Mouse (Mus musculus): ENCODE measurements around the gene Unc5a. TPM values are rescaled to one million over a fixed set of nuclear protein-coding genes. Genes with fewer than 3 reads are reported as not detected.
A peak's percentile ranks its signal among the peaks of the same experiment; 100 is the strongest.

The Unc5a gene
- polyA plus RNA-seq (2016; fragmentation: Nextera tagmentation; extraction: Ambion mirVana) = 2.1 and 2.2 TPM in 2 replicates

DNA sequence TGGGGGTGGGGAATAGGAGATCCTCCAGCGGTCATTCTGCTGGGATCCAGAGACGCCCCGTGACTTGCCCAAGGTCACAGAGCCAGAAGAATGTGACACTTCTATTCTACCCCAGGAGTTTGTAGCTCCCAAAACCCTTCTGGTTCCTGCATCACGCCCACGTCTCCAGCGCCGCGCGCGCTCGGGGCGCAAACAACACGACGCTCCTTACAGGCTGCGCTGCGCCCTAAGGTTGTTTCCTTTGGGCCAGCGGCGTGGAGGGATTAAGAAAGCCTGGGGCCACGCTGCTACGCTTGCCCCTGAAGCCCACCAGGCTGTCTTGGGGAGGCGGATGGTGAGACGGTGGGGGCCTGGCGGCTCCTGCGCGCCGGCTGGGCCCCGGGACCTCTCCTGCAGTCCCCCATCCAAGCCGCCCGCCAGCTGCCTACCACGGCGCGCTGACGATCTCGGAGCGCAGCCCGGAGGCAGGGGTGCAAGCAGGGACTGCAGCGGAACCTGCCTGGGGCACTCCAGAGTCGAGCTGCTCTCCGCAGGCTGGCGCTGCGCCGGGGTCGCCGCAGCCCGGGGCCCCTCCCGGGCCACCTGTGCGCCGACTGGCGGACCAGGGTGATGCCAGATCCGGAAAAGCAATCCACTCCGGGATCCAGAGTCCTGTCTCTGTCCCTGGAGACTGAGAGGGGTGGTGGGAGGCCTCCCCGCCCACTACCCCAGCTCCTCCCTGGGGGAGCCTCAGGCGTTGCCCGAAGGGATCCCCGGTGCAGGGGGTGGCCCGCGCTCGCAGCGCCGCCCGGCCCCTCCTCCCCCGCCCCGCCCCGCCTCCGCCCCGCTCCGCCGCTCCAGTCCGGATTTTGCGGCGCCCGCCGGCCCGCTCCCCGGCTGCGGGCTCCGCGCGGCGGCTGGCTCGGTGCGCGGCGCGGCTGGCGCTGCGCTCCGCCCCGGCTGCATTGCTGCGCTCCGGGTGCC is at the start of gene Unc5a:
Unc5a (plus strand) TSS at position 881 of the 963 bp plus-strand sequence.
- no peaks in the 10 kb centered on the region for H3K9me3 ChIP-seq
- peaks cover 41% of the 10 kb centered on the region for H3K4me1 ChIP-seq
- peak; percentile 78 for DNase-seq (ENCODE audit: low spot score)
- H3K36me3 ChIP-seq (replicated peaks) = no peaks in the 10 kb centered on the region
- peak within 1 kb of the TSS; percentile 72 for H3K27ac ChIP-seq (replicated peaks)
- H3K4me3 ChIP-seq = peak within 1 kb of the TSS; percentile 75
- peaks cover 100% of the 10 kb centered on the region for H3K27me3 ChIP-seq (replicated peaks; ENCODE audit: low read depth, poor library complexity, severe bottlenecking)
- WGBS = under 1% methylated on average over 91 of the region's 91 CpGs

DNA sequence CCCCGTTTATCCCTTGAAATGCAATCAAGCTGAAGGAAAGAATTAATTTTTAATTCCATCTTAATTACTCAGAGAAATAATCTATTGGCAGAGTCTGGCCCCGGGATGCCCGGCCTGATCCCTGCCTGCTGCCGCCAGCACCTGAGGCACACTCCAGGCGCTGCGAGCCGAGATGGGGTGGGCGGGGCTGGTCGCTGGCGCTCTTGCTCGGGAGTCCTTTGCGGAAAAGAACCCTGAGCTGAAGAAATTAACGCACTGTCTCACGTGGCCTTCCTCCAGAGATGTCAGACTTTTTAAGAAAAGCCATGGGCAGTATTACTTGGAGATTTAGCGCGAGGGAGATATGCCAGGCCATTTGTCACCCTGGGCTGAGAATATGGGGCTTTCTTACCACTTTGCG is 37.2 kb upstream of the Unc5a start:
- 3% methylated on average over 17 of the region's 17 CpGs for WGBS
- peak overlapping the region; percentile 27; the same call in 1 of the 2 replicates for H3K4me3 ChIP-seq
- peaks cover 26% of the 10 kb centered on the region for H3K4me1 ChIP-seq
- peaks cover 59% of the 10 kb centered on the region for H3K27me3 ChIP-seq (replicated peaks; ENCODE audit: low read depth, poor library complexity, severe bottlenecking)
- H3K36me3 ChIP-seq (replicated peaks) = no peaks in the 10 kb centered on the region
- H3K27ac ChIP-seq (replicated peaks) = no peak overlapping the region
- no peaks in the 10 kb centered on the region for H3K9me3 ChIP-seq
- DNase-seq (ENCODE audit: low spot score) = peak; percentile 46

DNA sequence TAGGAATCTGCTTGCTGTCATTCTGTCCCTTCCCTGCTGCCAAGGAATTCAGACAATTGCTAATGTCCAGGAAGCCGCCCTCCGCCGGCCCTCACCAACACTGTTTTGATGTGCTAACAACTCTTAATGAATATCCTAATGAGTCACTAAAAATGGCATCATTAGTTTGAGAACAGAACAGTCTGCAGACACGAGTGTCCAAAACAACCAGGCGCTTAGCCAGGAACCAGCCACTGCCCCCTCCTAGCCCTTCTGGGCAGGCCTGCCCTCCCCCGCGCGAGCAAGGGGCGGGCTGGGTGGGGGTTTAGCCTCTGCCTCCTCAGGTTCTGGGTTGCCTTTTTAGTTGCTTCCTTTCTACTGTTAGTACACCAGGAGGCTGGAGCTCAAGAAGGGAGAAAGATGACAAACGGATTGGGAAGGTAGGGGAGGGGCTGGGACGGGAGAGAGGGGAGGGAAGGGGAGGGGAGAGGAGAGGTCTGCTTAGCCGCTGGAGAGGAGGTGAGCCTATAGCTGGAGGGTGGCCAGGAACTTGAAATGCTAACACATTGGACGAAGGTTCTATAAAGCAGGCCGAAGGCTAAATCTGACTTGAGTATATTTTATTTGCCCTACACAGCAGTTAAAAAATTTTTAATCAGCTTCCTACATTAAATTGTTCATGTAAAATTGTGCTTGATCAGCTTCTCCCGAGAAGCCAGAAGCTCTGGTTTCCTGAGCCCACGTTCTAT is 36.2 kb upstream of the Unc5a start:
- DNase-seq (ENCODE audit: low spot score) = no peak
- Histone ChIP-seq H3K36me3 (replicated peaks) (no peaks in the 10 kb centered on the region), H3K4me1 (peaks cover 24% of the 10 kb centered on the region), H3K4me3 (no peak overlapping the region), H3K27ac (replicated peaks) (no peak overlapping the region), H3K27me3 (replicated peaks; ENCODE audit: low read depth, poor library complexity, severe bottlenecking) (peaks cover 54% of the 10 kb centered on the region), H3K9me3 (no peaks in the 10 kb centered on the region)
- WGBS = 17% methylated on average over 16 of the region's 16 CpGs

GRCm38 (mm10) chr13:54916644-54917043 is 32.6 kb upstream of the Unc5a start:
- Histone ChIP-seq H3K27ac (replicated peaks) (no peak overlapping the region), H3K4me3 (no peak overlapping the region), H3K4me1 (peaks cover 33% of the 10 kb centered on the region), H3K9me3 (no peaks in the 10 kb centered on the region), H3K36me3 (replicated peaks) (no peaks in the 10 kb centered on the region), H3K27me3 (replicated peaks; ENCODE audit: low read depth, poor library complexity, severe bottlenecking) (peaks cover 34% of the 10 kb centered on the region)
- DNase-seq (ENCODE audit: low spot score) = no peak
- WGBS = 67% methylated on average over 5 of the region's 5 CpGs

- no peaks in the 10 kb centered on the region for H3K36me3 ChIP-seq (replicated peaks)
- 77% methylated on average over 8 of the region's 8 CpGs for WGBS
- peaks cover 12% of the 10 kb centered on the region for H3K27me3 ChIP-seq (replicated peaks; ENCODE audit: low read depth, poor library complexity, severe bottlenecking)
- no peak overlapping the region for H3K27ac ChIP-seq (replicated peaks)
- H3K9me3 ChIP-seq = no peaks in the 10 kb centered on the region
- no peak for DNase-seq (ENCODE audit: low spot score)
- no peak overlapping the region for H3K4me3 ChIP-seq
- peaks cover 19% of the 10 kb centered on the region for H3K4me1 ChIP-seq
Observed at GRCm38 (mm10) chr13:54918910-54919309, 30.3 kb upstream of the Unc5a start.

DNA sequence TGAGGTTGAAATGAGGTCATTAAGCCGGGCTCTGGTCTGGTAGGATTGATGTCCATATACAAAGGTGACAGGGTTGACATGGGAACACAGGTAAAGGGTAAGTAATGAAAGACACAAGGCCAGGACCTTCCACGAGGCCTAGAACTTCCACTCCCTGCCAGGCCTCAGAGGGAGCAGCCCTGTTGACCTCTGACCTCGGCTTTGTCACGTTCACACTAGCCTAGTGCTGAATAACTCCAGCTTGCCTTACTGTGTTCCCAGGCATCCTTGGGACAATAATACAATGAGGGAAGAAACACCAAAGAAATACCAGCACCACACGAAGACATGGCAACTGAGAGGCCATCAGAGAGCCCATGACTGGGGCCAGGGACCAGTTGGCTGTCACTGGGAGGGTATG is 29.5 kb upstream of the Unc5a start:
- no peak for DNase-seq (ENCODE audit: low spot score)
- Histone ChIP-seq H3K4me1 (peaks cover 19% of the 10 kb centered on the region), H3K9me3 (no peaks in the 10 kb centered on the region), H3K4me3 (no peak overlapping the region), H3K27me3 (replicated peaks; ENCODE audit: low read depth, poor library complexity, severe bottlenecking) (peaks cover 5% of the 10 kb centered on the region; the same call in 1 of the 2 replicates), H3K27ac (replicated peaks) (no peak overlapping the region), H3K36me3 (replicated peaks) (no peaks in the 10 kb centered on the region)
- 40% methylated on average over 5 of the region's 5 CpGs for WGBS

DNA sequence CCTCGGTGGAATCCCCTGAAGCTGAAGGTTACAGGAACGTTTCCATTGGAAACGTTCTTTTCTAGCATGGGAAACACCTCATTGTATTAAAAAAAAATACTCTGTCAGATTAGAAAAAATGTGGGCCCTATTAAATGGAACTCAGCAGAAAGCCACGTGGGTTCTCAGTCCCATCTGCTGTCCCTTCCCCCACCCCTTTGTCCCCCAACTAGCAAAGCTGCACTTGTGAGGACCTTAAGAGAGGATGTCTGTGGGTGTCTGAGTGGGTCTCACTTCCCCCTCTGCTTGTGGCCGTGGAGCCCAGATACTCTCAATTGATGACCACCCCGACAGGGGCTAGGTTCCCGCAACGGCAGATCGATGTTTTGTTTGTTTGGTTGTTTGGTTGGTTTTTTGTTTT is 27.5 kb upstream of the Unc5a start:
- no peak overlapping the region for H3K27ac ChIP-seq (replicated peaks)
- H3K27me3 ChIP-seq (replicated peaks; ENCODE audit: low read depth, poor library complexity, severe bottlenecking) = no peaks in the 10 kb centered on the region
- H3K9me3 ChIP-seq = no peaks in the 10 kb centered on the region
- no peak for DNase-seq (ENCODE audit: low spot score)
- no peak overlapping the region for H3K4me3 ChIP-seq
- 86% methylated on average over 9 of the region's 9 CpGs for WGBS
- H3K4me1 ChIP-seq = peaks cover 19% of the 10 kb centered on the region
- no peaks in the 10 kb centered on the region for H3K36me3 ChIP-seq (replicated peaks)

DNA sequence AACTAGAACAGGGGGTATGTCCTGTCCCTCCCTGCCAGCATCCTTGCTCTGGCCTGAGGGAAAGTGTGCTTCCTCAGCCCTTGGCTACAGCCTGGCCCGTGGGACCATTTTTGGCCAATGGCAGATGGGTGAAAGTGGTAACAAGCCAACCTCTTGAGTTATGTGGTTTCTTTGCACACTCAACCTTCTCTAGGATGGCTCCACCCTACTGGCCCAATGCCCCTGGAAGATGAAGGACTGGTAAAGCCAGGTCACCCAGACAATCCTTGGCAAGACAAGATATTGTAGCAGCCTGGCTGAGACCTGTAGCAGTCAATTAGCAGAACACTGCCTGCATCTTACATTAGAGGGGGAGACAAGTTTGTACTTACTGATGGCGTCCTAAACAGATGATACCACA is 25.5 kb upstream of the Unc5a start:
- H3K9me3 ChIP-seq = no peaks in the 10 kb centered on the region
- DNase-seq (ENCODE audit: low spot score) = no peak
- H3K27ac ChIP-seq (replicated peaks) = no peak overlapping the region
- no peaks in the 10 kb centered on the region for H3K27me3 ChIP-seq (replicated peaks; ENCODE audit: low read depth, poor library complexity, severe bottlenecking)
- WGBS = 86% methylated on average over 2 of the region's 2 CpGs
- no peak overlapping the region for H3K4me3 ChIP-seq
- no peaks in the 10 kb centered on the region for H3K36me3 ChIP-seq (replicated peaks)
- peaks cover 13% of the 10 kb centered on the region for H3K4me1 ChIP-seq

GRCm38 (mm10) chr13:54925466-54925865 is 23.7 kb upstream of the Unc5a start:
- no peaks in the 10 kb centered on the region for H3K9me3 ChIP-seq
- peaks cover 6% of the 10 kb centered on the region; the same call in 1 of the 2 replicates for H3K4me1 ChIP-seq
- H3K36me3 ChIP-seq (replicated peaks) = no peaks in the 10 kb centered on the region
- DNase-seq (ENCODE audit: low spot score) = no peak
- WGBS = 69% methylated on average over 8 of the region's 8 CpGs
- H3K27ac ChIP-seq (replicated peaks) = no peak overlapping the region
- H3K4me3 ChIP-seq = no peak overlapping the region
- H3K27me3 ChIP-seq (replicated peaks; ENCODE audit: low read depth, poor library complexity, severe bottlenecking) = no peaks in the 10 kb centered on the region

DNA sequence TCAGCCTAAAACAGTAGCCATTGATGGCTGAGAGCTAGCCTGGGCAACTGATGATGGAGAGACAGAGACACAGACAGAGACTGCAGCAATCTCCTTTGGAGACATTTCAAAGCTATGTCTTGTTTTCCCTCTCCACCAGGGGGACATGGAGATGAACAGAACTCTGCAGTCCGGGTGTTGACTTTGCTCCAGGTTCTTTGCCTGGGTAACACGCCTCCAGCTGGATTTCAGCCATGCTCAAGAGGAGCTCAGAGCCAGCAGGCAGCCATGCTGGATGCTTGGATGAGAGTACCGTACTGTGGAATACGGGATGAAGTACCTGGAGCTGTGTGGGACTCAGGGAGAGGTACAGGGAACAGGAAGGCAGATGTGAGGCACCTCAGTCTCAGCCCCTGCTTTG is 22.6 kb upstream of the Unc5a start:
- no peak for DNase-seq (ENCODE audit: low spot score)
- H3K4me1 ChIP-seq = peaks cover 6% of the 10 kb centered on the region; the same call in 1 of the 2 replicates
- no peaks in the 10 kb centered on the region for H3K36me3 ChIP-seq (replicated peaks)
- no peak overlapping the region for H3K4me3 ChIP-seq
- no peak overlapping the region for H3K27ac ChIP-seq (replicated peaks)
- H3K9me3 ChIP-seq = no peaks in the 10 kb centered on the region
- 0 out of 2 replicates have a peak, but pooled peaks cover 6% of the 10 kb centered on the region for H3K27me3 ChIP-seq (replicated peaks; ENCODE audit: low read depth, poor library complexity, severe bottlenecking)
- WGBS = 64% methylated on average over 4 of the region's 4 CpGs

- DNase-seq (ENCODE audit: low spot score) = no peak
- H3K27me3 ChIP-seq (replicated peaks; ENCODE audit: low read depth, poor library complexity, severe bottlenecking) = 0 out of 2 replicates have a peak, but pooled peaks cover 16% of the 10 kb centered on the region
- H3K4me3 ChIP-seq = no peak overlapping the region
- no peaks in the 10 kb centered on the region for H3K36me3 ChIP-seq (replicated peaks)
- no peak overlapping the region for H3K27ac ChIP-seq (replicated peaks)
- WGBS = 37% methylated on average over 4 of the region's 4 CpGs
- no peaks in the 10 kb centered on the region for H3K9me3 ChIP-seq
- H3K4me1 ChIP-seq = peaks cover 6% of the 10 kb centered on the region; the same call in 1 of the 2 replicates
Observed at GRCm38 (mm10) chr13:54930123-54930522, 19.1 kb upstream of the Unc5a start.

- Histone ChIP-seq H3K36me3 (replicated peaks) (no peaks in the 10 kb centered on the region), H3K4me3 (no peak overlapping the region), H3K4me1 (peaks cover 14% of the 10 kb centered on the region; the same call in 1 of the 2 replicates), H3K27me3 (replicated peaks; ENCODE audit: low read depth, poor library complexity, severe bottlenecking) (peaks cover 41% of the 10 kb centered on the region), H3K27ac (replicated peaks) (no peak overlapping the region), H3K9me3 (no peaks in the 10 kb centered on the region)
- WGBS = 83% methylated on average over 8 of the region's 8 CpGs
- DNase-seq (ENCODE audit: low spot score) = no peak
Observed at GRCm38 (mm10) chr13:54934873-54935272, 14.3 kb upstream of the Unc5a start.
